Mouse (Mus musculus) layer of hippocampus, adult 11-12 months (tissue): ENCODE data around the gene Gpr21.
"Not testable (repeated sequence)": the region's sequence is repeated elsewhere in the genome, so short reads cannot be mapped to it uniquely, and the experiment has no call there.

Experiments
- DNase-seq: peaks from one replicate; pipeline ENCODE4 v3.0.0; 2022; ENCODE audit warnings: low spot score

The Gpr21 gene

DNA sequence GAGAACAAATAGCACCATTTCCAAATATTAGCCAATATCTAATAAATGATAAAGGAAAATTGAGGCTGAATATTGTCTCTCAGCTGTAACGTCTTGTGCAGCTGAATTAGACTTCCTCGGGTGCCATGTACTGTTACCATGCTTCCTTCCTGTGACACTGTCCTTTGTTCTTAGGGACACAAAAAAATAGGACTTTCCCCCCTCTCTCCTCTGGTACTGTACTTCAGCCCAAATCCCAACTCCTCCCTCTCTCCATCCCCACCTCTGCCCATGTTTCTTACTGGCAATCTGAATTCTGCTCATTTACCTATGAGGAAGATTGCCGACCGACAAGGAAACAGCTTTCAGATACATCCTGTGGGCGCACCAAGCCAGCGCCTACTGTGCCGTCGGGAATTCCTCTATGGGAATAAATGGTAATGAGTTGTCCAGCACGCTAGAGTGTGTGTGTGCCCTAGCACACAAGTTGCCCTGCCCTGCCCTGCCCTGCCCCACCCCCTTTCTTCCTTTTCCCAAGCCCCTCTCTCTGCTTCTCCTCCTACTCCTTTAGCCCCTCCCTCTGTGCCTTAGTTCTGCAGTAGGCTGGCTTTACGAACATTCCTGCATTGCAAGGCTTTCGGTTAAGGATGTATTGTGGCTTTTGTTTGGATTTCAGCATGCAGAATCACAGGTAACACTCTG is at the start of gene Gpr21:
Gene Gpr21, plus strand, starts transcription at position 303 of the 681 bp plus-strand sequence.
- no peak for DNase-seq

- DNase-seq = no peak
Observed at GRCm38 (mm10) chr2:37479559-37479958, 36.6 kb upstream of the Gpr21 start.

DNA sequence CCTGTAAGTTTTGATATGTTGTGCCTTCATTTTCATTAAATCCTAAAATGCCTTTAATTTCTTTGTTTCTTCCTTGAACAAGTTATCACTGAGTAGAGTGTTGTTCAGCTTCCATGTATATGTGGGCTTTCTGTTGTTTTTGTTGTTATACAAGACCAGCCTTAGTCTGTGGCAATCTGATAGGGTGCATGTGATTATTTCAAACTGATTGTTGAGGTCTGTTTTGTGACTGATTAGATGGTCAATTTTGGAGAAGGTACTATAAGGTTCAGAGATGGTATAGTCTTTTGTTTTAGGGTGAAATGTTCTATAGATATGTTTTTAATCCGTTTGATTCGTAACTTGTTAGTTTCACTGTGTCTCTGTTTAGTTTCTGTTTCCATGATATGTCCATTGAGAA is 36.1 kb upstream of the Gpr21 start:
- DNase-seq = no peak

DNA sequence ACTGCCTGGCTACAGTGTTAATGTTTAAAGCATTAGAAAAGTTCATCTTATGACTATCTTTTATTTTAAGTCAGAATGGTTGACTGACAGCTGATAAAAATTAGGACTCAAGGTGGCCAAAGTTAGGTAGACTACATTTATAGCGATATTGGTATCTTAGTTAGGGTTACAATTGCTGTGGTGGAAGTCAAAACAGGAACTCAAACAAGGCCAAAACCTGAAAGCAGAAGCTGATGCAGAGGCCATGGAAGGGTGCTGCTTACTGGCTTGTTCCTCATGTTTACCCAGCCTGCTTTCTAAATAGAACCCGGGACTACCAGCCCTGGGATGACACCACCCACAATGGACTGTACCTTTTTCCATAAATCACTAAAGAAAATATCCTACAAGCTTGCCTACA is 32.0 kb upstream of the Gpr21 start:
- no peak for DNase-seq

GRCm38 (mm10) chr2:37485370-37485769 is 30.8 kb upstream of the Gpr21 start:
- DNase-seq = peak; percentile 43

DNA sequence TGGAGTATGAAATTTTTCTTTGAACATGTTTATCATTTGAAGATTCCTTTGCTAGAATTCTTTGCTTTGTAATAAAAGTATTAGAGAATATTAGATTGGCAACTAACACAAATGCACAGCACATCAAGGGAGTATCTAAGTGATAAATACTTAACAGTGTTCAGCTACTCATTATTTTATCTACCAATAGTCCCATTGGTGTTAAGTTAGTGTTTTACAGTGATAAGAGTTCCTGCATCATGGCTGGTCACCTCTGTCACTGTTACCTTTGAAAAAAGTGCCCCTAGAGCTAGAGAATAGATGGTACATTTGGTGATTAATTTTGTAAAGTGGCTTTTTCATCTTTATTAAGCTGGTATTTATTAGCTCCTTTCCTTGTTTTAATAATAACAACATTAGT is 29.7 kb upstream of the Gpr21 start:
- no peak for DNase-seq

DNA sequence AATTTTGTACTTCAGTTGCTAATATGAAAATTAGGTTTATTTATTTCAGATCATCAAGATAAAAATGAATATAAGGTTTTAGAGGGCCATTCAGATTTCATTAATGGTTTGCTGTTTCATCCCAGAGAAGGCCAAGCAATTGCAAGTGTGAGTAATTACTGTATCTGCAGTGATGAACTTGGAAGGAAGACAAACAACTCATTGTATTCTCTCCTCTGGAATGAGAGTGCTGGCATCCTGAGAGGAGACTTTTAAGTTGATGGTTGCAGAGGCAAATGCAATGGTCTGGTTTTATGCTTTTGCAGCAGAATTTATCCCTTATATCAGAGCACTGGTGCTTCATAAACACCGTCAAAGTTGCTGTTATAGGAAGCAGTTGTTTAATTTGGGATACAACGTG is 27.2 kb upstream of the Gpr21 start:
- DNase-seq = no peak

- no peak for DNase-seq
Observed at GRCm38 (mm10) chr2:37497321-37497720, 18.8 kb upstream of the Gpr21 start.

DNA sequence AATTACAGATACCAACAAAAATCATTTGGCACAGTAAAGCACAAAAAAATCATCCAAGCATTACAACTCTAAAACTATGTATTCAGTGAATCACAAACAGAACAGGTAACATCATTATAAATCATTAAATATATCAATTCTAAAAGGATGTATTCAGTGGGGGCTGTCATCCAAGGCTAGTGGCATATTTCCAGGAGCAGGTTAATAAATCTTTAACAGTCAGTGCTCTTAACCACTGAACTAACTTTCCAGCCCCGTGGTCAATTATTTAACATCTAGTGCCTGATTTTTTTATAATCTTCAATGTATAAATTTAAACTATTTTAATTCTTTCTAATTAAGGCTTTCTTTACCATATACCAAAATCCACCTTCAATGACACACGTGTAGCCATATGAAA is 10.3 kb upstream of the Gpr21 start:
- not testable (repeated sequence) for DNase-seq

DNA sequence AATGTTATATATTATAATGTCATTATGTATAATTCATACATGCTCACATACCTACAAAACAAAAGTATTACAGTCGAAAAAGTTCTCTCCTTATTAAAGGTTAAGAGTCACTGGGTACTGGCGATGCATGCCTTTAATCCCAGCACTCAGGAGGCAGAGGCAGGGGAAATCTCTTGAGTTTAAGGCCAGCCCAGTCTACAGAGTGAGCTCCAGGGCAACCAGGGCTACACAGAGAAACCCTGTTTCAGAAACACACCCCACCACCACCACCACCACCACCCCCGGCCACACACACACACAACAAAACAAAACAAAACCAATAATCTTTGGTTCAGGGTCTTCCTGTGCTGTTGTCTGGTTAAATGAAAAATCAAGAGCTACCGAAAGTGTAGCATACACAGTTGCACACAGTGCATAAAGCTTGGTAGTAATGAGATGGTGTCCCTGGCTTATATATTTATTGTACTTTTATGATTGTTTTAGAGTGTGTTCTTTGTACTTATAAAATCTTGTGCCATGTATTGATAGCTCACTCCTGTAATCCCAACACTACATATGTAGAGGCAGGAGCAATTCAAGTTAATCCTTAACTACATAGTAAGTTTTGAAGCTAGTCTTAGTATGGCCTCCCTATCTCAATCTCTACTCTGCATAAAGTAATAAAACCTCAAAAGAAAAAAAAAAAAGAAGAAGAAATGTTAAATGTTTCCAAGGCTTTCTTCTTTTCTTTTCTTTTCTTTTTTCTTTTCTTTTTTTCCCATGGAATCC is 4.8 kb upstream of the Gpr21 start:
- no peak for DNase-seq

- DNase-seq = peak; percentile 15
Observed at GRCm38 (mm10) chr2:37516922-37517462, 860 bp downstream of the Gpr21 start.

GRCm38 (mm10) chr2:37518561-37519285 is 2.6 kb downstream of the Gpr21 start:
- DNase-seq = no peak

GRCm38 (mm10) chr2:37519286-37519640 is 3.1 kb downstream of the Gpr21 start:
- no peak for DNase-seq

DNA sequence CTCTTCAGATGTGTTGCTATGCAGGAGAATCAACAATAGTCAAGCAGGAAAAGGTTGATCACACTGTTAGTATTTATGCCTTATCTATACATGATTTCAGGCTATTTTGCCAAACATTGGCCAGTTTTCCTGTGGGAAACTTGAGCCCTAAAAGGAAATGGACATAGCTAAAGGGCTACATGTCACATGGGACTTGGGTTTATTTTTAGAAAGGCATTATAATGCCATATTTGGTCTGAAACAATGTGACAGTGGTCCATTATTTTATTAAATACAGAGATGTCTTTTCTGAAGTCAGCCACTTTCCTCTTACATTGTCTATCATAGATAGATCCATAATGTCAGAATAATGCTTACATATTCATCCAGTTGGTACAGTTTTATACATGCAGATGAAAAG is 11.5 kb downstream of the Gpr21 start:
- no peak for DNase-seq

DNA sequence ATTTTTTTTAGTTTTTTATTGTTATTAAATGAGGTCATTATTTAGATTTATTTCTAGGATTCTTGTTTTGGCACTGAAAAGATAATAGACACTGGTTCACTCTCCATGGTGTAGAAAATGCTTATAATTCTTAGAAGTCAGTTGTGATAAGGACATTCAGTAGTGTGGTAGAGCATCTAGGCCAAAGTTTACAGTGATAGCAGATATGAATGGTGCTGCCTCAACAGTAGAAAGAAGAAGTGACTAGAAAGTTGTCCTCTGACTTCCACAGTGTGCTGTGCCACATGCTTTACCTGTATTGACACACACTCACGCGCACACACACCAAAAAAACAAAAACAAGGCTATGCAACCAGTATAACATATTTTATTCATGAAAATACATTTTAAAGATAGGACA is 13.3 kb downstream of the Gpr21 start:
- DNase-seq = no peak

GRCm38 (mm10) chr2:37530766-37531165 is 14.6 kb downstream of the Gpr21 start:
- DNase-seq = no peak

DNA sequence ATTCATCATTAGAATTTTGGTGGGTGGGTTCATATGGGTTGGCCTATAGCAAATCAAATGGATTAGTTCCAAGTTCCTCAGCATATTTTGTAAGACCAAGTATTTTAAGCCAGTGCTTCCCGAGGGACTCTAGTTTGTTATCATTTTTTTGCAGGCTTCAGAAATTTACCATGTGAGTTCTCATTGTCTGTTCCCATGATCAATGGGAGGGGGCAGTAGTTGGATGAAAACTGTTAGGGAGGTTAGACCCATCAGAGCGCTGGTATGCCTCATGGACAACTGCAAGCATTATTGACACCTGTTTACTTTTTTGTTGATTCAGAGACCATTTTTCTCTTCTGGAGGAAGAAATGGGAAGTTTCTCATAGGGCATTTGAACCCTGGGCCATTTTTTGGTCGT is 15.5 kb downstream of the Gpr21 start:
- DNase-seq = no peak

GRCm38 (mm10) chr2:37549346-37550012 is 33.3 kb downstream of the Gpr21 start:
- DNase-seq = no peak

- DNase-seq = no peak
Observed at GRCm38 (mm10) chr2:37556366-37556765, 40.2 kb downstream of the Gpr21 start.

DNA sequence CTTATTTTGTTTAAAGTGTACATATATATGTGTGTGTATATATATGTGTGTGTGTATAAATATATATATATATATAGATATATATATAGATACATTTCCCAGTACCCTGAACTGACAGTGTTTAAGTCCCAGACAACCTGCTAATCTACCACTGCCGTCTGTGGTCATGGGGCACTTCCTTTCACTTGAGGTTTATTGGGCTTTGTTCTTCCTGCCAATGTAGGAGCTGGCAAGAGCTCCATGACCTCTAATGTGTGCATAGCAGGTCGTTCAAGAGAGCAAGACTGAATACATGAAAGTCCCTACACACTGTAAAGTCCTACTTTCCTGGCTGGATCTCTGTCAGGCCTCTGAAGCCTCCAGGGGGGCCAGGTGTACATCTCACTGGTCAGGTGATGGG is 49.4 kb downstream of the Gpr21 start:
- DNase-seq = no peak

DNA sequence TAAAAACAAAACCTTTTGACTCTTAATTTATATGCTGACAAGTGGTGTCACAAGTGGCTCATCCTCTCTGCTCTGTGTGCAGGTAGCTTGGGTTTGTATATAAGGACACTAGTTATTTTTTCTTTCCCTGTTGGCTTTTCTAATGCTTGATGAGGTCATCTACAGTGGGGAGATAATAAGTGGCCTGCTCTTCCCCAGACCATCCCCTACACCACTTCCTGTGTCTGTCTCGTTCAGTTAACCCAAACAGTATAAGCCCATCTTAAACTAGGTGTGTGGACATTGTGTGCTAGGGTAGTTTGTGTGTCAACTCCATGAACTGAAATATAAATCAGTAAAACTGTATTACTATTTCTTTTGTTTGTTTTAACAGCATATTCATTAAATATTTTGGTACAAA is 49.9 kb downstream of the Gpr21 start:
- DNase-seq = no peak

- no peak for DNase-seq
Observed at GRCm38 (mm10) chr2:37569888-37570287, 53.8 kb downstream of the Gpr21 start.
